Mouse (Mus musculus): Measurements from ENCODE around the gene Rbl1.
"Not testable (repeated sequence)": the region's sequence is repeated elsewhere in the genome, so short reads cannot be mapped to it uniquely, and the experiment has no call there.

Rbl1 gene

GRCm38 (mm10) chr2:157204366-157205218 lies at the start of gene Rbl1:
Gene Rbl1, minus strand, starts transcription at chr2:157204534.
- DNase-seq (ENCODE audit: low spot score in 2 of 2) = peak; percentile 69 to 86

- DNase-seq (ENCODE audit: low spot score in 2 of 2) = no peak
Measured at GRCm38 (mm10) chr2:157248111-157248510, 43.8 kb upstream of the Rbl1 start.

- DNase-seq (ENCODE audit: low spot score in 2 of 2) = no peak
Measured at GRCm38 (mm10) chr2:157245603-157246002, 41.3 kb upstream of the Rbl1 start.

- DNase-seq (ENCODE audit: low spot score in 2 of 2) = no peak
Measured at GRCm38 (mm10) chr2:157245001-157245400, 40.7 kb upstream of the Rbl1 start.

GRCm38 (mm10) chr2:157235946-157236345 lies 31.6 kb upstream of the Rbl1 start:
- DNase-seq (ENCODE audit: low spot score in 2 of 2) = no peak

GRCm38 (mm10) chr2:157221916-157222315 lies 17.6 kb upstream of the Rbl1 start:
- DNase-seq (ENCODE audit: low spot score in 2 of 2) = not testable (repeated sequence)

- DNase-seq (ENCODE audit: low spot score in 2 of 2) = no peak
Measured at GRCm38 (mm10) chr2:157220108-157220507, 15.8 kb upstream of the Rbl1 start.

GRCm38 (mm10) chr2:157211731-157212130 lies 7.4 kb upstream of the Rbl1 start:
- no peak for DNase-seq (ENCODE audit: low spot score in 2 of 2)

GRCm38 (mm10) chr2:157203459-157204365 lies 622 bp downstream of the Rbl1 start:
- DNase-seq (ENCODE audit: low spot score in 2 of 2) = no peak

- DNase-seq (ENCODE audit: low spot score in 2 of 2) = no peak
Measured at GRCm38 (mm10) chr2:157203026-157203425, 1.3 kb downstream of the Rbl1 start.

- DNase-seq (ENCODE audit: low spot score in 2 of 2) = no peak
Measured at GRCm38 (mm10) chr2:157202361-157202760, 2.0 kb downstream of the Rbl1 start.

- no peak for DNase-seq (ENCODE audit: low spot score in 2 of 2)
Measured at GRCm38 (mm10) chr2:157201081-157201830, 3.1 kb downstream of the Rbl1 start.

GRCm38 (mm10) chr2:157198405-157198804 lies 5.9 kb downstream of the Rbl1 start:
- not testable (repeated sequence) for DNase-seq (ENCODE audit: low spot score in 2 of 2)

GRCm38 (mm10) chr2:157190651-157191050 lies 13.7 kb downstream of the Rbl1 start:
- DNase-seq (ENCODE audit: low spot score in 2 of 2) = no peak

GRCm38 (mm10) chr2:157187223-157187622 lies 17.1 kb downstream of the Rbl1 start:
- no peak for DNase-seq (ENCODE audit: low spot score in 2 of 2)

- no peak for DNase-seq (ENCODE audit: low spot score in 2 of 2)
Measured at GRCm38 (mm10) chr2:157186504-157186903, 17.8 kb downstream of the Rbl1 start.

- no peak for DNase-seq (ENCODE audit: low spot score in 2 of 2)
Measured at GRCm38 (mm10) chr2:157185022-157185660, 19.2 kb downstream of the Rbl1 start.

GRCm38 (mm10) chr2:157178167-157178566 lies 26.2 kb downstream of the Rbl1 start:
- DNase-seq (ENCODE audit: low spot score in 2 of 2) = no peak

- no peak for DNase-seq (ENCODE audit: low spot score in 2 of 2)
Measured at GRCm38 (mm10) chr2:157176248-157176647, 28.1 kb downstream of the Rbl1 start.

GRCm38 (mm10) chr2:157174416-157174815 lies 29.9 kb downstream of the Rbl1 start:
- no peak for DNase-seq (ENCODE audit: low spot score in 2 of 2)

- no peak for DNase-seq (ENCODE audit: low spot score in 2 of 2)
Measured at GRCm38 (mm10) chr2:157173555-157173954, 30.8 kb downstream of the Rbl1 start.

Measured in cerebellum, postnatal 4 days (tissue).